Mouse (Mus musculus) B cell, adult 2 months (primary cell): ENCODE measurements around the gene Ankrd55.
A peak's percentile ranks its signal among the peaks of the same experiment; 100 is the strongest.

Source experiments
- DNase-seq, 2 experiments: peaks; one replicate each; pipeline ENCODE4 v3.0.0; 2022

The Ankrd55 gene

GRCm38 (mm10) chr13:112288225-112289178, at the start of gene Ankrd55:
Gene Ankrd55 (plus strand): TSS chr13:112288451.
- DNase-seq, result peak; percentile 60 to 65

- no peak for DNase-seq
These were observed 49.0 kb upstream of the Ankrd55 start for GRCm38 (mm10) chr13:112239239-112239638.

- DNase-seq, result no peak
These were observed 46.8 kb upstream of the Ankrd55 start for GRCm38 (mm10) chr13:112241431-112241830.

- no peak for DNase-seq
These were observed 43.1 kb upstream of the Ankrd55 start for GRCm38 (mm10) chr13:112245131-112245530.

- no peak for DNase-seq
These were observed 36.8 kb upstream of the Ankrd55 start for GRCm38 (mm10) chr13:112251433-112251832.

GRCm38 (mm10) chr13:112252012-112252411, 36.2 kb upstream of the Ankrd55 start:
- DNase-seq, result no peak

GRCm38 (mm10) chr13:112252991-112253620, 35.1 kb upstream of the Ankrd55 start:
- no peak for DNase-seq

GRCm38 (mm10) chr13:112254116-112254515, 34.1 kb upstream of the Ankrd55 start:
- no peak for DNase-seq

GRCm38 (mm10) chr13:112255862-112256261, 32.4 kb upstream of the Ankrd55 start:
- DNase-seq, result no peak

GRCm38 (mm10) chr13:112258478-112258877, 29.8 kb upstream of the Ankrd55 start:
- no peak for DNase-seq

GRCm38 (mm10) chr13:112259398-112259797, 28.9 kb upstream of the Ankrd55 start:
- DNase-seq, result peak; percentile 80 to 83

GRCm38 (mm10) chr13:112264666-112265065, 23.6 kb upstream of the Ankrd55 start:
- DNase-seq, result peak; percentile 61 to 63

- peak; percentile 49 to 53 for DNase-seq
These were observed 16.2 kb upstream of the Ankrd55 start for GRCm38 (mm10) chr13:112271901-112272537.

- DNase-seq, result no peak
These were observed 13.6 kb upstream of the Ankrd55 start for GRCm38 (mm10) chr13:112274636-112275035.

- no peak for DNase-seq
These were observed 12.3 kb upstream of the Ankrd55 start for GRCm38 (mm10) chr13:112275951-112276350.

- DNase-seq, result no peak
These were observed 10.7 kb upstream of the Ankrd55 start for GRCm38 (mm10) chr13:112277544-112277943.

- no peak for DNase-seq
These were observed 10.0 kb upstream of the Ankrd55 start for GRCm38 (mm10) chr13:112278251-112278650.

GRCm38 (mm10) chr13:112287135-112287534, 1.1 kb upstream of the Ankrd55 start:
- DNase-seq, result no peak

GRCm38 (mm10) chr13:112287571-112288224, 553 bp upstream of the Ankrd55 start:
- peak; percentile 43 to 51 for DNase-seq

- no peak for DNase-seq
These were observed 1.1 kb downstream of the Ankrd55 start for GRCm38 (mm10) chr13:112289338-112289737.

- DNase-seq, result no peak
These were observed 1.7 kb downstream of the Ankrd55 start for GRCm38 (mm10) chr13:112289981-112290380.

- no peak for DNase-seq
These were observed 4.2 kb downstream of the Ankrd55 start for GRCm38 (mm10) chr13:112292489-112292888.

- no peak for DNase-seq
These were observed 4.8 kb downstream of the Ankrd55 start for GRCm38 (mm10) chr13:112293092-112293491.
